Mouse (Mus musculus): ENCODE results near the gene Atp2a3. TPM values are rescaled to one million over a fixed set of nuclear protein-coding genes. Genes with fewer than 3 reads are reported as not detected.

Gene Atp2a3
- polyA plus RNA-seq, 1 experiment from 2014 or later, result 0.06 TPM

DNA sequence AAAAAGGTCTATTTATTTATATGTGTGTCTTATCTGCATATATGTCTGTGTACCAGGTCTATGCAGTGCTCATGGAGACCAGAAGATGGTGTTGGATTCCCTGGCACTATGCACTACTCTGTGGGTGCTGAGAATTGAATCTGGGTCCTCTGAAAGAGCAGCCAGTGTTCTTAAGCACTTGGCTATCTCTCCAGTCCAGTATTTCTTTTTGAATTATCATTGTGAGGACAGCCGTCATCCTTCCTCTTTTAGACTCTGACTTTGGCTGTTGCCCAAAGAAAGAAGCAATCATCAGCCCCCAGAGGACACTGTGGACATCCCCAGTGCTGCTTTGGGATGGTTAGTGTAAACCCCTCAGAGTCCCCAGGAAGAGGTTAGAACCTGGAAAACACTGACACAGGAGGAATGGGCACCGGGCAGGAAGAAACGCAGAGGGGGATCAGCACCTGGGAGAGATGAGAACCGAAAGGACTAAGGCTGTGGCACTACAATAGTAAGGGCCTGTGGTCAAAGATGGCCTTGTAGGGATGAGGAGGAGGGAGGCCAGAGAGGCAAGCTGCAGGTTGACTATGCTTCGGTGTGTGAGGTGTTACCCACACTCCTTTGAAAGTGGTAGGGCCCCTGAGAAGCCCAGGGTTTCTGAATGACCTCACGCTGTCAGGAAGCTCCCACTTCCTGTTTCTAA is 15.0 kb upstream of the Atp2a3 start:
- in situ Hi-C loops (cut with MboI; ENCODE audit: low pct_unique_long_range_greater_than_20kb), result no loop called here
- DNase-seq (ENCODE audit: low read depth, low spot score) (no peak), ATAC-seq (no peak)
- POLR2A ChIA-PET, result interaction anchor here (0.8 kb wide), 1 partner anchor 16 kb away, joined by 4 read pairs; no protein-coding TSS in a partner anchor
- TF ChIP-seq CTCF (IDR thresholded peaks at IDR 0.05), result no peak
- peaks cover 4% of the 10 kb centered on the region for H3K27me3 ChIP-seq
- CTCF ChIA-PET, result interaction anchor here (1.3 kb wide), 1 partner anchor 17 kb away, joined by 4 read pairs; no protein-coding TSS in a partner anchor

- H3K27me3 ChIP-seq, result peaks cover 4% of the 10 kb centered on the region
- no peak for TF ChIP-seq CTCF (IDR thresholded peaks at IDR 0.05)
- ATAC-seq (no peak), DNase-seq (ENCODE audit: low read depth, low spot score) (no peak)
- in situ Hi-C loops (cut with MboI; ENCODE audit: low pct_unique_long_range_greater_than_20kb), result no loop called here
- CTCF ChIA-PET, result interaction anchor here (1.3 kb wide), 1 partner anchor 16 kb away, joined by 4 read pairs; no protein-coding TSS in a partner anchor
- POLR2A ChIA-PET, result no interaction called here
Observed at GRCm38 (mm10) chr11:72946560-72947119, 14.3 kb upstream of the Atp2a3 start.

DNA sequence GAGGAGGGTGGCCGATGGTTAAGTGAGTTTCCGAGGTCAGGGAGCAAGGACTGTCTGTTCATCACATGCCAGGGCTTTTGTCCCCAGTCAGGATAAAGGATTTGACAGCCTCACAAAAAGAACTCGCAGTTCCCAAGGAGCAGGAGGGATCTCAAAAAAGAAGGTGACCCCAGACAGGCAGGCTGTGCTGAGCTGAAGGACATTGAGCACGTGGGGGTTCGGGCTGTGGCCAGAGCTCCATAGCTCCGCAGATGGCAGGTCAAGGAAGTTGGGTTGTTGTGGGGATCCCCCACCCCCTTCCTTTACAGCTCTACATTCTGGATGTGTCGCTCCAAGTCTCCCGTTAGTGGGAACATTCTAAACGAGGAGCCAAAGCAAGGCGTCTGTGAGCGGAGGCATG is 13.1 kb upstream of the Atp2a3 start:
- in situ Hi-C loops (cut with MboI; ENCODE audit: low pct_unique_long_range_greater_than_20kb), result no loop called here
- no peak for TF ChIP-seq CTCF (IDR thresholded peaks at IDR 0.05)
- POLR2A ChIA-PET, result no interaction called here
- CTCF ChIA-PET, result interaction anchor here (1.0 kb wide), 1 partner anchor 53 kb away, joined by 3 read pairs; no protein-coding TSS in a partner anchor
- no peak for DNase-seq (ENCODE audit: low read depth, low spot score)
- no peak for ATAC-seq
- peaks cover 4% of the 10 kb centered on the region for H3K27me3 ChIP-seq

DNA sequence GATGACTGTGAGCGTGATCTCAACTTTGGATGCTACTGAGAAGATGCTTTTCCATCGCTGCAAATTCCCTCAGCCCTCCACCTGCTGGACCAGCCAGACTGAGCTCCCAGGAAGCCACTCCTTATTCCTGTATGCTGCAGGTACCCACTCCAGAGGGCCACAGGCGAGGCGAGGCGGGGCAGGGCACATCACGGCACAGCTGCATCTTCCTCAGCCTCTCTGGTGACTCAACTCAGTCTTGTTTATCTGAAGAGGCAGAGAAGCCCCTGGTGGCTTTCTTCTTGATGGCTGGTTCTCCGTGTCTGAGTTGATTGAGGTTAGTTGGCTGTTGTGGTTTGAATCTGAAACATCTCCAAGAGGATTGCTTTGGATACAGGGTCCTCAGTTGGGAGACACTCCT is 12.7 kb upstream of the Atp2a3 start:
- in situ Hi-C loops (cut with MboI; ENCODE audit: low pct_unique_long_range_greater_than_20kb), result no loop called here
- ATAC-seq (no peak), DNase-seq (ENCODE audit: low read depth, low spot score) (no peak)
- TF ChIP-seq CTCF (IDR thresholded peaks at IDR 0.05), result no peak
- peaks cover 4% of the 10 kb centered on the region for H3K27me3 ChIP-seq
- CTCF ChIA-PET, result interaction anchor here (1.0 kb wide), 1 partner anchor 52 kb away, joined by 3 read pairs; no protein-coding TSS in a partner anchor
- POLR2A ChIA-PET, result no interaction called here

DNA sequence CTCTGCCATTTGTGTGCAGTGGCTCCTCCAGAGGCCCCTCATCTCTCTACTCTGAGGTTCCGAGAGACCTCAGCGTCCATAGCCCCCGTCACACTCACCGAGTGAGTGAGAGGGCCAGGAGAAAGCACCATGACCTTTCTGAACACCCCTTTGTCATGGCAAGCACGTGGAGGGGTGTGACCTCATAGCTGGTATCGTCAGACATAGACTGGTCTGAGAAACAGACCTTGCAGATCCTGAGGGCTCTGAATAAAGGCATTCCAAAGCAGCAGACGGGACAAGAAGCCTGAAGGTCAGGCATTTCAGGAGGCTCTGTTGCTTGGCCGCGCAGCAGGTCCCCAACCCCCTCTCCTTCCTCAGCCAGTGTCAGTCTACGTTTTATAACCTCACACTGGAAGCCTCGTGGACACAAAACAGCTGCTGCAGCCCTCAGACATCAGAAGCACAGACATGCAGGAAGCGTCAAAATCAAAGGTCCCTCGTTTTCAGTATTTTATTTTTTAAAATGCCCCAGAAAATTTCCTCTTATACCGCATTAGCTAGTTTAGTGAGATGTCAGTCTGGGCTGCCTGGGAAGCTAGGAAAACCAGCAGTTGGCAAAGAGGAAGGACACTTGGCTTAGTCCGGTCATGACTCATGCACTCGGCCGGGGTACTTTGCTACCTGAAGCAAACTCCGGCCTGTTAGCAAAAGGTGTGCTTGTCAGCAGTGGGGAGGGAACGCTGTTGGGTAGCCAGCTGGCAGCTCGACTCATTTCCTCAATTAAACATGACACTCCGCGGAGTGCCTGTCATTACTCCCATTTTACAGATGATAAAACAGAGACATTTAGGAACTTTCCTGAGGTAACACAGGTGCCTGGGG is 9.6 kb upstream of the Atp2a3 start:
- DNase-seq (ENCODE audit: low read depth, low spot score), result no peak
- ChIA-PET CTCF (interaction anchor here (1.3 to 1.7 kb wide), 2 partner anchors 14 to 16 kb away, joined by 3 read pairs; no protein-coding TSS in a partner anchor), POLR2A (no interaction called here)
- no peak for TF ChIP-seq CTCF (IDR thresholded peaks at IDR 0.05)
- no peaks in the 10 kb centered on the region for H3K27me3 ChIP-seq
- no peak for ATAC-seq
- in situ Hi-C loops (cut with MboI; ENCODE audit: low pct_unique_long_range_greater_than_20kb), result no loop called here

DNA sequence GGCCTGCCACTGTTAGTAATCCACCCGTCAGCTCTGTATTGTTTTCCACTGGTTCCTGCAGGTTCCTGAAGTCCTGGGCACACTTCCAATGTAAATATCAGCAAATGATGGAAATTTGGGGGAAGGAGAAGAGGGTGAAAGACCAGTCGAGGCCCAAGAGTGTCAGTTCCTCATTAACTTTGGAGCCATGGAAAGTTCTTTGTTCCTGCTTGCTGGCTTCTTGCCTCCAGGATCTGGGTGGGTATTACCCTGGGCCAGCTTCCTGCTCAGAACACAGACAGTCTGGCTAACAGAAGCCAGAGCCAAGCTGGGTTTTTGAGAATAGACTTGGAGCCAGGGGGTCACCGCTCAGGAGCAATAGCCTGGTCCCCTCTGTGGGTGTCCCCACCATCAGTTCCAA is 8.7 kb upstream of the Atp2a3 start:
- ATAC-seq (no peak), DNase-seq (ENCODE audit: low read depth, low spot score) (no peak)
- TF ChIP-seq CTCF (IDR thresholded peaks at IDR 0.05), result no peak
- no peaks in the 10 kb centered on the region for H3K27me3 ChIP-seq
- ChIA-PET CTCF (interaction anchor here (1.1 to 1.7 kb wide), 4 partner anchors 15 to 53 kb away, joined by 3 read pairs; no protein-coding TSS in a partner anchor), POLR2A (no interaction called here)
- in situ Hi-C loops (cut with MboI; ENCODE audit: low pct_unique_long_range_greater_than_20kb), result no loop called here

DNA sequence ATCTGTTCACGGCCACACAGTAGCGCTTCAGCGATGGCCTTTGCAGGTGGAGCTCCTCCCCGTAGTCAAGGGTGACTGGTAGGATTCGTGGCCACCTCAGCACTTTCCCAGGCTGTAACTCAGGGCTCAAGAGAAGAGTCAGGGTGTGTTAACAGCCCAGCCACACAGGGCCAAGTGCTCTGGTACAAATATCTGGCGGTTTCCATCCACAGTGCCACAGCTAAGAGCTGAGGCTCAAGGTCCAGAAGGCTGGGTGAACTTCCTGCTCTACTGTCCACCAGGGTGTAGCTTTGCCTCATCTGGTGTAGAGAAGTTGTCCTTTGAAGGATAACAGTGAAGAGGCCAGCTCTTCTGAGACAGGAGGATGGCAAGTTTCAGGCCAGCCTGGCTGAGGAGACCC is 8.3 kb upstream of the Atp2a3 start:
- POLR2A ChIA-PET, result no interaction called here
- ATAC-seq, result no peak
- CTCF ChIA-PET, result interaction anchor here (1.1 to 1.7 kb wide), 4 partner anchors 15 to 53 kb away, joined by 3 read pairs; no protein-coding TSS in a partner anchor
- H3K27me3 ChIP-seq, result no peaks in the 10 kb centered on the region
- in situ Hi-C loops (cut with MboI; ENCODE audit: low pct_unique_long_range_greater_than_20kb), result no loop called here
- no peak for TF ChIP-seq CTCF (IDR thresholded peaks at IDR 0.05)
- DNase-seq (ENCODE audit: low read depth, low spot score), result no peak

- TF ChIP-seq CTCF (IDR thresholded peaks at IDR 0.05), result no peak
- in situ Hi-C loops (cut with MboI; ENCODE audit: low pct_unique_long_range_greater_than_20kb), result no loop called here
- ATAC-seq, result no peak
- POLR2A ChIA-PET, result no interaction called here
- CTCF ChIA-PET, result interaction anchor here (1.1 to 1.7 kb wide), 3 partner anchors 18 to 53 kb away, joined by 3 read pairs; no protein-coding TSS in a partner anchor
- H3K27me3 ChIP-seq, result no peaks in the 10 kb centered on the region
- DNase-seq (ENCODE audit: low read depth, low spot score), result no peak
Observed at GRCm38 (mm10) chr11:72953116-72953439, 7.9 kb upstream of the Atp2a3 start.

GRCm38 (mm10) chr11:72953440-72954151 is 7.4 kb upstream of the Atp2a3 start:
- no peaks in the 10 kb centered on the region for H3K27me3 ChIP-seq
- ChIA-PET POLR2A (no interaction called here), CTCF (interaction anchor here (0.7 to 1.2 kb wide), 3 partner anchors 10 to 52 kb away, joined by 3 to 4 read pairs (median 3); no protein-coding TSS in a partner anchor)
- no peak for TF ChIP-seq CTCF (IDR thresholded peaks at IDR 0.05)
- peak; percentile 41 for ATAC-seq
- DNase-seq (ENCODE audit: low read depth, low spot score), result no peak
- in situ Hi-C loops (cut with MboI; ENCODE audit: low pct_unique_long_range_greater_than_20kb), result no loop called here

- DNase-seq (ENCODE audit: low read depth, low spot score) (no peak), ATAC-seq (no peak)
- TF ChIP-seq CTCF (IDR thresholded peaks at IDR 0.05), result no peak
- POLR2A ChIA-PET, result no interaction called here
- H3K27me3 ChIP-seq, result no peaks in the 10 kb centered on the region
- in situ Hi-C loops (cut with MboI; ENCODE audit: low pct_unique_long_range_greater_than_20kb), result no loop called here
- CTCF ChIA-PET, result interaction anchor here (0.7 kb wide), 1 partner anchor 10 kb away, joined by 4 read pairs; no protein-coding TSS in a partner anchor
Observed at GRCm38 (mm10) chr11:72954216-72954615, 6.8 kb upstream of the Atp2a3 start.
